Mouse (Mus musculus) intestine, postnatal 0 days (tissue): ENCODE results near the gene Rps8. TPM values are rescaled to one million over a fixed set of nuclear protein-coding genes. Genes with fewer than 3 reads are reported as not detected.

Experiments
- ATAC-seq: fragments of 200-750 bp; cut with Nextera tagmentation; 2 replicates; pipeline ENCODE4 v1.8.0; 2017; ENCODE audit warnings: mild to moderate bottlenecking, moderate TSS enrichment, moderate library complexity
- H3K27ac ChIP-seq: fragments of 300-500 bp; sonication (generic); 2 replicates; pipeline ENCODE4 v1.5.1; 2014; ENCODE audit warnings: mild to moderate bottlenecking, low read depth, low read length, moderate library complexity
- H3K27me3 ChIP-seq: fragments of 300-500 bp; sonication (generic); replicated peaks from 2 replicates; pipeline ENCODE4 v1.6.1; 2014; ENCODE audit warnings: low read length, mixed read lengths; ENCODE audit not compliant: control insufficient read depth, insufficient read depth
- H3K36me3 ChIP-seq: fragments of 300-500 bp; sonication (generic); 2 replicates; pipeline ENCODE4 v1.6.1; 2014; ENCODE audit warnings: mild to moderate bottlenecking, moderate library complexity; ENCODE audit not compliant: control insufficient read depth, insufficient read depth
- H3K4me1 ChIP-seq: fragments of 300-500 bp; sonication (generic); replicated peaks from 2 replicates; pipeline ENCODE4 v1.6.1; 2014; ENCODE audit warnings: antibody characterized with exemption, low read length, mixed read lengths; ENCODE audit not compliant: control insufficient read depth, insufficient read depth
- H3K4me2 ChIP-seq: fragments of 300-500 bp; sonication (generic); replicated peaks from 2 replicates; pipeline ENCODE4 v1.6.1; 2014; ENCODE audit warnings: low read depth, mild to moderate bottlenecking, moderate library complexity
- H3K4me3 ChIP-seq: fragments of 300-500 bp; sonication (generic); 2 replicates; pipeline ENCODE4 v1.5.1; 2014; ENCODE audit warnings: low read depth, low read length
- H3K9ac ChIP-seq: fragments of 300-500 bp; sonication (generic); 2 replicates; pipeline ENCODE4 v1.6.1; 2014; ENCODE audit warnings: mild to moderate bottlenecking, low read depth, low read length
- H3K9me3 ChIP-seq: fragments of 300-500 bp; sonication (generic); 2 replicates; pipeline ENCODE4 v1.6.1; 2016; ENCODE audit warnings: mixed run types; ENCODE audit not compliant: control insufficient read depth
- CTCF ChIP-seq: sonication (generic); IDR thresholded peaks from 2 replicates; pipeline ENCODE4 v1.5.1; 2016; ENCODE audit warnings: low read depth, mild to moderate bottlenecking, control low read depth, antibody characterized with exemption, moderate library complexity
- WGBS: fragments of 180-500 bp; shearing (Covaris S2); extraction: QIAGEN DNeasy Blood & Tissue Kit; methylation state at CpG from one replicate; pipeline ENCODE4 v1.1.7; 2014; 5-methylcytosine and 5-hydroxymethylcytosine counted together
- polyA plus RNA-seq: library from polyadenylated mRNA; unstranded; fragments of >200 nt; fragmentation: Nextera tagmentation; extraction: Ambion mirVana; gene quantifications from 2 replicates; pipeline ENCODE4 v1.2.1, GENCODE M21; 2015

The Rps8 gene
- polyA plus RNA-seq, 1 experiment from 2014 or later, result 563 TPM

DNA sequence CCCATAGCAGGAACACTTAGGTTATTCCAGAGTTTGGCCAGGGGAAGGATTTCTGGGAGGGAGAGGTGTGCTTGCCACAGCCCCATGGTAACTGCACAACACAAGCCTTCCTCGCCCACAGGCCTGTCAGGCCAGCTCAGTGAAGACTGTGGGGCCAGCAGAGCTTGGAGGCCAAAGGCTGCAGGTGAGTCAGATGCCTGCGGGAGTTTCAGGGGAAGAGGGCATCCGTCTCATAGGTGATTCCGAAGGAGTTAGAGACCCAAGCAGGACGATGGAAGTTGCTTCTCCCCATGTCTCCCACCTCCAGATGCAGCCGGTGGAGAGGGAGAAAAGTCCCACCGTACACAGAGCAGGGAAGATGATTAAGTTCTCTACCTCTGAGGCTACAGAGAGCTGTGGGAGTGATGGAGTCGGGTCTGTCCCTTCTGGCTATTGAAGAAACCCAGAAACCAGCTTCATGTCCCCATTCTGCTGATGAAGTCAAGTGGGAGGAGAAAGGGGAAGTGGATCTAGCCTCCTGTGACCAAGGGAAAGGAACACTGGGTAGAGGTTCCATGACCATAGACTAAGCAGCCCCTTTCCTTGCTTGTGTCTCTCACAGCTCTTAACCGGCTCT lies 29.3 kb downstream of the Rps8 start, which contains the start of gene Tctex1d4:
Gene Tctex1d4 (plus strand): TSS at position 120 of the 616 bp plus-strand sequence.
- H3K9ac ChIP-seq, result peak within 1 kb of the TSS; percentile 13; the same call in 1 of the 2 replicates
- no peak within 1 kb of the TSS for H3K4me3 ChIP-seq
- TF ChIP-seq CTCF, result no peak
- peak within 1 kb of the TSS; percentile 84 for H3K27ac ChIP-seq
- H3K4me1 ChIP-seq, result 0 out of 2 replicates have a peak, but pooled peaks cover 9% of the 10 kb centered on the region
- no peaks in the 10 kb centered on the region for H3K9me3 ChIP-seq
- WGBS, result 63% methylated on average over 9 of the region's 9 CpGs
- no peaks in the 10 kb centered on the region for H3K27me3 ChIP-seq
- peaks cover 25% of the 10 kb centered on the region for H3K36me3 ChIP-seq
- H3K4me2 ChIP-seq, result no peak within 1 kb of the TSS
- peak; percentile 46 for ATAC-seq

DNA sequence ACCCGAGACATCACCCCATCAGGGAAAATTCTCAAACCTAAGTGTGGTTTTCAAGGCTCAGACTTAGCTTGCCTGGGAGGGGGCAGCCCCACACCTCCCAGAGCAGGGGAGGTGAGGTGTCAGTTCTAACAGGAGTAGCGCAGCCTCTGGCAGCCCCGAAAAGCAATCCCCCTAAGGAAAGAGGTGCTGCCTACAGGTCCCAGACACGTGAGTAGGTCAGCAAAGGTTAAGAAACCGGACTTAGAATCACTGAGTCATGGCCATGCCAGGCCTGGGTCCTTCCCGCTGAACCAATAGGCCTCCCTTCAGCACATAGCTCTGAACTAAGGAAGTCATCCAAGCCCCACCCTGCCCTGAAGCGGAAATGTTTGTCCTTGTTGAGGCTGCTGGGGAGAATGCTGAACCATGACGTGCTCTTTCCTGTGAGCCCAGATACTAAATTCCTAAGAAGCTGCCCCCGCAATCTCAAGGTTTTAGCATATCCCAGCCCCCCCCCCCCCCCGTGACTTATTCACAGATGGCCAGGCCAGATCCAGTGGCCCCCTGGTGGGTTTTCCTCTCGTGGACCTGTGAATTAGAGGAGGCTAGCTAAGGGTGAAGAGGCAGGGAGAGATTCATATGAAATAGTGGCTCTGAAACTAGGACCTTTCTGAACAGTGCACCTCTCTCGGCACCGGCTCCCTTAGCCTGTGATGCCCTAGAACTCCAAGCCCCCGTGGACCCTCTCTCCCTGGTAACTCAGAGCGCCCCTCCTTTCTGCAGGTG lies 30.0 kb downstream of the Rps8 start:
- 0 out of 2 replicates have a peak, but pooled peaks cover 9% of the 10 kb centered on the region for H3K4me1 ChIP-seq
- TF ChIP-seq CTCF, result 0 out of 2 replicates have a peak, but pooled peaks have one; percentile 5
- peak overlapping the region; percentile 84 for H3K27ac ChIP-seq
- no peaks in the 10 kb centered on the region for H3K27me3 ChIP-seq
- WGBS, result 44% methylated on average over 15 of the region's 15 CpGs
- peaks cover 20% of the 10 kb centered on the region for H3K36me3 ChIP-seq
- H3K4me2 ChIP-seq, result no peak overlapping the region
- H3K4me3 ChIP-seq, result no peak overlapping the region
- peak; percentile 76 for ATAC-seq
- no peaks in the 10 kb centered on the region for H3K9me3 ChIP-seq
- H3K9ac ChIP-seq, result peak overlapping the region; percentile 13; the same call in 1 of the 2 replicates

DNA sequence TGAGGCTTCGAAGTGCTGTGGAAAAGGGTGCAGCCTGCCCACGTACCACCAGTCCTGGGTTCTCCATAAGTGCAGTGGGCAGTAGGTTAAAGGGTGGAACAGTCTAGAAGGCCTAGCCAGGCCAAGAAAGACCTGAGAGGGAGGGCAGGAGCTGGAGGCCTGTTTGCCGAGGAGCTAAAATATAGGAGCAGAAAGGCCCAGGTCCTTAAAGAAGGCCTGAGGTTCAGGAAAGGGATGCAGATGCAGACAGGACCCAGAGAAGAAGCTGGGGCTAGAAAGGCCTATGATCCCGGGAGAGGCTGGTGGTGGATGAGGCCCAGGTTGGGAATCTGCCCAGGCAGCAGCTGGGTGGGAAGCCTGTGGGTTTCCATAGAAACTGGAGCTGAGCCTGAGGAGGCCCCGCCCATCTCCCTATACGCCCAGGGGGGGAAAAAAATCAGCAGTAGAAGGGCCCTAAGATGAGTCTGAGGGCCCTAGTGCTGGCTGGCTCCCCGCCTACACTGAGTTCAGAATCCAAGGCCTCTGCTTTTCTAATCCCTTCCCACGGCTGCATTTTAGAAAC lies 30.6 kb downstream of the Rps8 start, which contains the start of gene Btbd19:
Gene Btbd19 (minus strand): TSS at position 378 of the 562 bp plus-strand sequence.
- 0 out of 2 replicates have a peak within 1 kb of the TSS, but pooled peaks have one; percentile 4 for H3K4me2 ChIP-seq
- peak within 1 kb of the TSS; percentile 84 for H3K27ac ChIP-seq
- no peak for ATAC-seq
- peak within 1 kb of the TSS; percentile 13; the same call in 1 of the 2 replicates for H3K9ac ChIP-seq
- WGBS, result 35% methylated on average over 8 of the region's 8 CpGs
- H3K4me3 ChIP-seq, result no peak within 1 kb of the TSS
- no peaks in the 10 kb centered on the region for H3K27me3 ChIP-seq
- no peak for TF ChIP-seq CTCF
- H3K9me3 ChIP-seq, result no peaks in the 10 kb centered on the region
- 0 out of 2 replicates have a peak, but pooled peaks cover 9% of the 10 kb centered on the region for H3K4me1 ChIP-seq
- peaks cover 20% of the 10 kb centered on the region for H3K36me3 ChIP-seq

DNA sequence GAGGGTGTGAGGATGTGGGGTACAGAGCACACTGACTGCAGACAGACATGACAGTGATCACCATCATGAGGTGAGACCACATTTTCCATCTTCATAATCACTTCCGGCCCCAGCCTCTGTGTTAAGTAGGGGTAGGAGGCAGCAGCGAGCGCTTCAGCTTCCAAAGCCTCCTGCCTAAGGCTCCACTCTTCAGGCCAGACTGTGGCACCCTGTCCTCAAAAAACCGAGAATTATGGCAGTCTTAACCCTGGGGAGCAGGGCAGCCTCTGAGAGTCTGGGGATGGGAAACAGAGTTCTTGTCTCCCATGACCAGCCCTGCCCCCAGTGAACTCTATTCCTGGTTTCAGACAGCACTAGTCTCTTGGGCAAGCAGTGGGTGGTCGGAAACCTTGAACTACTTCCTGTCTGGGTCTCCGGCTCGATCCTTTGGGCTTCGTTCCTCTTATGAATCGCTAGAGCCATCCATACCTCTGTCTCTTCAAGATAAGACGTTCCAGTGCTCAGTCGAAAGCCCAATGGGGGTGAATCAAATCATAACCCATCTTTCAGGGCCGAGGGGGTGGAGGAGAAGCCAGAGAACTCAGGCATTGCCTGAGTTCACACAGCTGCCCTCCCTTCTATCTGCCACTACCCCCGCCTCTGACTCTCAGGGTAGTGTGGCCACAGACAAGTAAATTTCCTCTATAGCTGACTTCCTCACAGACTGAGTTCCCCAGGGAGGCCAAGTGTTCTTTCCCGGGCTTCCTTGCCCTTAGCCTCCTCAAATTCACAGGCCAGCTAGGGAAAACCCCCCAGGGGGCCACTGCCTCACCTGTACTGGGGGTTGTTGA lies 31.3 kb downstream of the Rps8 start:
- ATAC-seq, result no peak
- Histone ChIP-seq H3K9ac (no peak overlapping the region; the same call in 1 of the 2 replicates), H3K4me3 (no peak overlapping the region), H3K9me3 (no peaks in the 10 kb centered on the region), H3K27me3 (no peaks in the 10 kb centered on the region), H3K4me1 (0 out of 2 replicates have a peak, but pooled peaks cover 9% of the 10 kb centered on the region), H3K27ac (peak overlapping the region; percentile 84), H3K4me2 (0 out of 2 replicates have a peak overlapping the region, but pooled peaks have one; percentile 4), H3K36me3 (peaks cover 19% of the 10 kb centered on the region)
- TF ChIP-seq CTCF, result no peak
- 54% methylated on average over 14 of the region's 14 CpGs for WGBS

DNA sequence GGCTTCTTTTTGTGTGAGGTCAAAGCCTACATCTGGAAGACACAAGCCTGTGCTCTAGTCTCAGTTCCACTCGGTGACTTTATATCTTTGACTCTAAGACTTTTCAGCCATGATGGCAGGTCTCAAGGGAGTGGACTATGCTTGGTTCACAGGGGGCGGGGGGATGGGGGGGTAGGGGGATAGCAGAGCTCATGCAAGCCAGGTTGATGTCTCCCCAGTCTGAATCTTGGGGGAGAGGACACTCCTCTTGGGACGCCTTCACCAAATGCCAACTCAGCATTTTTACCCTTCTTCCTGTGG lies 31.9 kb downstream of the Rps8 start:
- Histone ChIP-seq H3K4me1 (0 out of 2 replicates have a peak, but pooled peaks cover 9% of the 10 kb centered on the region), H3K27me3 (no peaks in the 10 kb centered on the region), H3K36me3 (peaks cover 13% of the 10 kb centered on the region), H3K9me3 (no peaks in the 10 kb centered on the region), H3K9ac (no peak overlapping the region; the same call in 1 of the 2 replicates), H3K27ac (no peak overlapping the region), H3K4me3 (no peak overlapping the region), H3K4me2 (no peak overlapping the region)
- ATAC-seq, result no peak
- no peak for TF ChIP-seq CTCF
- WGBS, result 76% methylated on average over 3 of the region's 3 CpGs
